Mouse (Mus musculus): Measurements from ENCODE around the gene Pdss2. TPM values are rescaled to one million over a fixed set of nuclear protein-coding genes. Genes with fewer than 3 reads are reported as not detected.

The Pdss2 gene
- polyA plus RNA-seq, 1 experiment from 2014 or later, result 15.1 TPM

DNA sequence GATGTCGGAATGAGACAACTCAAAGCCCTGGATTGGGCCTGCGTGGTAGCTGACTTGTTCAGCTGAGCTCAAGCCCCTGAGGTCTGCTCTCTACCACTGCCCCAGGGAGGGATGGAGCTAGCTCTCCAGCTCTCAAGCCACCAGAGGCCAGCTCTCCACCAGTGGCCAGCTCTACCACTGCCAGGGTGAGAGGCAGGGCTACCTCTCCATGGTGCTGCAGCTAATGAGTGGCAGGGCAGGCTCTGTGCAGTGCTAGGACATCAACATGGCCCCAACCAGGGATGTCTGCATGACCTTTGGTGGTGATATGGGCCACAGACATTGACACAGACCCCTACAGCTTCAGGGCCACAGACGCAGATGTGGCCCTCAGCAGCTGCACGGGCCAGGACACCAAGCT is 144.6 kb downstream of the Pdss2 start:
- no peaks in the 10 kb centered on the region for H3K4me1 ChIP-seq
- H3K4me2 ChIP-seq (replicated peaks), result no peak overlapping the region
- no peaks in the 10 kb centered on the region for H3K36me3 ChIP-seq
- no peak for ATAC-seq (replicated peaks)
- no peak overlapping the region for H3K27ac ChIP-seq (replicated peaks)
- no peak overlapping the region for H3K4me3 ChIP-seq
- no peaks in the 10 kb centered on the region for H3K27me3 ChIP-seq
- H3K9ac ChIP-seq (replicated peaks), result no peak overlapping the region
- H3K9me3 ChIP-seq, result no peaks in the 10 kb centered on the region
- 84% methylated on average over 4 of the region's 4 CpGs for WGBS

DNA sequence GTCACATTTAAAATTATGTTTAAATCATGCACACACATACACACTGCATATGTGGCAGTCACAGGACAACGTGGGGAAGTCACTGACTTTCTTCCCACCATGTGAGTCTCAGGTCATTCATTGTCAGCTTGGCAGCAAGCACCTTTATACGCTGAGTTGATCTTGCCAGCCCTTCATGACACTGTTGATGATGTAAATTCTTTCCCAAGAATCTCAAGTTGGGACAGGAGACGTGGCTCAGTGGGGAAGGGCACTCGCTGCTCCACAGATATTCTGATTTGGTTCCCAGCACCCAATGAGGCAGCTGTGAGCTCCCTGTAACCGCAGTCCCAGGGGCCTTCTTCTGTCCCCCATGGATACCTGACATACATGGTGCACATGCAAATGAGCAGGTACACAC is 147.3 kb downstream of the Pdss2 start:
- H3K4me2 ChIP-seq (replicated peaks), result no peak overlapping the region
- no peak for ATAC-seq (replicated peaks)
- no peaks in the 10 kb centered on the region for H3K27me3 ChIP-seq
- H3K4me1 ChIP-seq, result no peaks in the 10 kb centered on the region; the same call in 1 of the 2 replicates
- no peak overlapping the region for H3K27ac ChIP-seq (replicated peaks)
- H3K9ac ChIP-seq (replicated peaks), result no peak overlapping the region
- no peaks in the 10 kb centered on the region for H3K36me3 ChIP-seq
- no peaks in the 10 kb centered on the region for H3K9me3 ChIP-seq
- WGBS, result 91% methylated on average over 5 of the region's 5 CpGs
- H3K4me3 ChIP-seq, result no peak overlapping the region

DNA sequence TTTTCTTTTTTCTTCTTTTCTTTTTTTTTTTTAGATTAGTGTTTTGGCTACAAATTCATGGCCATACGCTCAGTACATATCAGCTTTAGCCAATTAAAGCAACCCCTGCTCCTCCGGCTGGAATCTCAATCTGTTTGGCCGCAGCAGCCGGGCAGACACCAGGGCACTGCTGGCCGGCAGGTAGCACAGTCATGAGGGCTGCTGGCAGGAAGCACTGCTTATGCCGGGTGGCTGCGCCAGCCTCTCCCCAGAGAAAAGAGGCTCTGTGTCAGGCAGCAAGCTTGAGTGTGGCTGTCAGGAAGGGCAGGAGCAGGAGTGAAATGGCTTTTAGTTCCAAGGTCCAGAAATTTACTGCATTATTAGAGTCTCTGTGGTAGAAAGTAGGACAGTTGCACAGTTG is 151.0 kb downstream of the Pdss2 start:
- Histone ChIP-seq H3K9me3 (no peaks in the 10 kb centered on the region), H3K4me3 (no peak overlapping the region), H3K27me3 (no peaks in the 10 kb centered on the region), H3K4me2 (replicated peaks) (no peak overlapping the region), H3K9ac (replicated peaks) (no peak overlapping the region), H3K36me3 (no peaks in the 10 kb centered on the region), H3K4me1 (no peaks in the 10 kb centered on the region; the same call in 1 of the 2 replicates), H3K27ac (replicated peaks) (no peak overlapping the region; the same call in 1 of the 2 replicates)
- no peak for ATAC-seq (replicated peaks)
- 72% methylated on average over 7 of the region's 7 CpGs for WGBS

DNA sequence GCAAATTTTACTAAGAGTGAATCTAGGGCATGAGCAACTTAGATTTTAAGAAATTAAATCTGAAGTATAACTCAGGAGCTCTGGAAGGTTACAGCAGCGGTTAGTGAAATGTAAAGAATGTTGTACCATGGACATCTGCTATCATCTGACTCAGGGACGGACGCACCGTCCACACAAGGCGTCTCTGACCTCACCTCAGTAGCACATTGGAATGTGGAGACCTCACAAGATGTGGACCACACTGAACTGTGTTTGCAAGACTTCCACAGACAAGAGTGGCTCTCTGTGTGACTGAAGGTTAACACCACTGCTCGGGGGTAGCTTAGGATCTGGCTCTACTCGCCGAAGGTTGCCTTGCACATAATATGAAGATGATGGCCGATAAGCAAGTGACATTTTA is 151.7 kb downstream of the Pdss2 start:
- no peak overlapping the region for H3K9ac ChIP-seq (replicated peaks)
- ATAC-seq (replicated peaks), result no peak
- no peak overlapping the region for H3K4me3 ChIP-seq
- no peak overlapping the region for H3K27ac ChIP-seq (replicated peaks)
- no peaks in the 10 kb centered on the region for H3K36me3 ChIP-seq
- H3K4me1 ChIP-seq, result no peaks in the 10 kb centered on the region; the same call in 1 of the 2 replicates
- H3K4me2 ChIP-seq (replicated peaks), result no peak overlapping the region
- 92% methylated on average over 9 of the region's 9 CpGs for WGBS
- no peaks in the 10 kb centered on the region for H3K9me3 ChIP-seq
- no peaks in the 10 kb centered on the region for H3K27me3 ChIP-seq

DNA sequence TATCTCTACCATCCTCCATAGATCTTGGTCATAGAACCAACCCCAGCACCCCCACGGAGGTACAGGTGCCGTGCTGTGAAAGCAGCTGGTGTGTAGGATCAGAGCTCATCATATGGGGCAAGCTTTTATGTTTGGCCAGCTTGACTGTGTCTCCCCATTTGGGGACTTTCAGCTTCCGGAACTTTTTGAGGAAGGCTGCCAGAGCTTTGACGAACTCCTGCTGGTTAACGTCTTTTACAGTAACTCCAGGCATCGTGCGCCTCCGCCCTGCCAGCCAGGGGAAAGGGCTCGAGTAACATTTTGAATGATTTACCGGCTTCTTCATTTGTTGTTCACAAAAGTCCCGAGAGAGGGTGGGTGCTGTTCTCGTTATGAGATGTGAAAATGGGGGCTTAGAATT is 152.4 kb downstream of the Pdss2 start:
- Histone ChIP-seq H3K4me2 (replicated peaks) (no peak overlapping the region), H3K36me3 (no peaks in the 10 kb centered on the region), H3K27ac (replicated peaks) (no peak overlapping the region), H3K27me3 (no peaks in the 10 kb centered on the region), H3K9ac (replicated peaks) (no peak overlapping the region), H3K4me3 (no peak overlapping the region), H3K4me1 (no peaks in the 10 kb centered on the region; the same call in 1 of the 2 replicates), H3K9me3 (no peaks in the 10 kb centered on the region)
- no peak for ATAC-seq (replicated peaks)
- WGBS, result 77% methylated on average over 12 of the region's 12 CpGs

DNA sequence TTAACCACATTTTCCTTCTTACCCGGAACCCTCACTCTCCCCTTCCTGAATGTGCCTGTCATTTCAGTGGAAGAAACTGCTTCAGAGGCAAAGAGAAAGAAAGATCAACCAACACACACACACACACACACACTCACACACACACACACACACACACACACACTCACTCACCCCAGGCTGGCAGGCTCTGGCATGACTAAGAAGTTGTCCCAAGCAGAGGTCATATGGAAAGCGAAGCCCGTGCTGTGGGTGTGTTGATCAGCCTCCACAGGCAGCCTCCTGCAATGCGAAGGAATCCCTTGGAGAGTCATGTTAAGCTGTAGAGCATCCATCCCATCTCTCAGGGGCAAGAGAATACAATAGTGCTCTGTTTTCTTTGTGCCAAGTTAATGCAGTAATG is 154.0 kb downstream of the Pdss2 start:
- Histone ChIP-seq H3K27ac (replicated peaks) (no peak overlapping the region), H3K4me2 (replicated peaks) (no peak overlapping the region), H3K9ac (replicated peaks) (no peak overlapping the region), H3K36me3 (no peaks in the 10 kb centered on the region), H3K4me3 (no peak overlapping the region), H3K9me3 (no peaks in the 10 kb centered on the region), H3K27me3 (no peaks in the 10 kb centered on the region), H3K4me1 (peaks cover 3% of the 10 kb centered on the region; the same call in 1 of the 2 replicates)
- ATAC-seq (replicated peaks), result no peak
- WGBS, result 76% methylated on average over 4 of the region's 4 CpGs

DNA sequence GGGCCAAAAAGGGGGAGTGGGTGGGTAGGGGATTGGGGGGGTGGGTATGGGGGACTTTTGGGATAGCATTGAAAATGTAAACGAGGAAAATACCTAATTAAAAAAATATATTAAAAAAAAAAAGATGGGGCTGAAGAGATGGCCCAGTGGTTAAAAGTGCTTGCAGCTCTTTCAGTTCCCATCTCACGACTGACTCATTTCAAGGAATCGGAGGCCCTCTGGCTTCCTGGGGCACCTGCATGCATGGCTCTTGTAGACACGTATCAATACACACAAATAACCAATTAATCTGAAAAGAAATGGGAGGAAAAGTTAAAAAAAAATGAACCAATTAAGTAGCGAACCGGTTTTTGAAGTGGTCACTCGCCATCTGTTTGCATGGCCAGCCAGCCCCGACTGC is 155.5 kb downstream of the Pdss2 start:
- Histone ChIP-seq H3K36me3 (no peaks in the 10 kb centered on the region), H3K4me3 (no peak overlapping the region), H3K27ac (replicated peaks) (no peak overlapping the region), H3K4me2 (replicated peaks) (no peak overlapping the region), H3K27me3 (no peaks in the 10 kb centered on the region), H3K9ac (replicated peaks) (no peak overlapping the region), H3K9me3 (no peaks in the 10 kb centered on the region), H3K4me1 (peaks cover 3% of the 10 kb centered on the region; the same call in 1 of the 2 replicates)
- no peak for ATAC-seq (replicated peaks)
- WGBS, result 69% methylated on average over 8 of the region's 8 CpGs

DNA sequence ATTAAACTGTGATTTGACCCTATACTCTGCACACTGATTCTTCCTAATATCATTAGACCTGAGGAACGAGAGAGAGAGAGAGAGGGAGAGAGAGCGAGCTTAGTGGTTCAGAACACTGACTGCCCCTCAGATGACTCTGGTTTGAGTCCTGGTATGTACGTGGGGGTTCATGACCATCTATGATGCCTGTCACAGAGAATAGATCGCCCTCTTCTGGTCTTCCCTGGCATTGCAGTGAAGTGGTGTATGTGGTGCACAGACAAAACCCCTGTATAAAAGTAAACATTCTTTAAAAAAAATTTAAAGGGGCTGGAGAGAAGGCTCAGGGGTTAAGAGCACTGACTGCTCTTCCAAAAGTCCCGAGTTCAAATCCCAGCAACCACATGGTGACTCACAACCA is 157.0 kb downstream of the Pdss2 start:
- Histone ChIP-seq H3K4me2 (replicated peaks) (no peak overlapping the region), H3K36me3 (no peaks in the 10 kb centered on the region), H3K9me3 (no peaks in the 10 kb centered on the region), H3K27ac (replicated peaks) (no peak overlapping the region), H3K4me3 (no peak overlapping the region), H3K27me3 (no peaks in the 10 kb centered on the region), H3K9ac (replicated peaks) (no peak overlapping the region), H3K4me1 (0 out of 2 replicates have a peak, but pooled peaks cover 3% of the 10 kb centered on the region)
- WGBS, result 44% methylated on average over 5 of the region's 5 CpGs
- no peak for ATAC-seq (replicated peaks)

DNA sequence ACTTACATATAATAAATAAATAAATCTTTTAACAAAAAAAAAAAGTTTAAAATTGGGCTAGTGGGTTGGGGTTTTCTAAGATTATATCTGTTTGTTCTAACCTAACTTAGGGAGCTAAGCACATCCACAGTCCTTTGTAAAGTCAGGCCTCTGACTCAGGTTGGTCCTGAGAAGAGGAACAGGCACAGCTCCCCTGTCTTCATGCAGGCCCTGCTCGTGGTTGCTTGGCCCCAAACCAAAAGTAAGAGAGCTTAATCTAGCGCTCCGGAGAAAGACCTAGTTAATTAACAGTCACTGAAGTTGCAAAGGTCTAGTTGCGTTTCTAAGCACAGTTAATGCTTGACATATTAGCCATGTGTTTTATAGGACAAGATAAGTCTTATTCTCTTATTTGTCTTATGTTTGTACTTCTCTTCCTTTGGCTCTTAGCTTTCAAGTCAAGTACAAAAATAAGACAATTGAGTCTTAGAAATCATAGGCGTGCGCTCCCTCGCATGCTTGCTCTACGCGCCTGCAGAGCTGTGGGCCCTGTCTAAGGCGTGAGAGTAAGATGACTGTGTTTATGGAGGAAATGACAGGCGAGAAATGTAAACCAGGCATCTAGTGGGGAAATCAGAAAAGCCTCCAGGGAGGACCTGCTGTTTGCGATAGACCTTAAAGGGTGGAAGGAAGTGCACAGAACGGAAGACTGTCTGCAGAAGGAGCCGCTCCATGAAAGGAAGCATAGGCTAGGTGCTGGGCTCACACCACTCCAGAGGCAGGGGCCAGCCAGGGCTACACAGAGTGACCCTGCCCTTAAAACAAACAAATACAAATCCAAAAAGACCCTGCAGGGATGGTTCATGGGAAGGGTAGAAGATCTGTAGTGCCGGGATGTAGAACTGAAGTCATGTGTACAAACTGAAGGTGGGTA is 157.7 kb downstream of the Pdss2 start:
- Histone ChIP-seq H3K4me1 (0 out of 2 replicates have a peak, but pooled peaks cover 3% of the 10 kb centered on the region), H3K4me2 (replicated peaks) (no peak overlapping the region), H3K27me3 (no peaks in the 10 kb centered on the region), H3K27ac (replicated peaks) (no peak overlapping the region), H3K4me3 (no peak overlapping the region), H3K36me3 (no peaks in the 10 kb centered on the region), H3K9ac (replicated peaks) (no peak overlapping the region), H3K9me3 (no peaks in the 10 kb centered on the region)
- ATAC-seq (replicated peaks), result no peak
- WGBS, result 74% methylated on average over 15 of the region's 15 CpGs

DNA sequence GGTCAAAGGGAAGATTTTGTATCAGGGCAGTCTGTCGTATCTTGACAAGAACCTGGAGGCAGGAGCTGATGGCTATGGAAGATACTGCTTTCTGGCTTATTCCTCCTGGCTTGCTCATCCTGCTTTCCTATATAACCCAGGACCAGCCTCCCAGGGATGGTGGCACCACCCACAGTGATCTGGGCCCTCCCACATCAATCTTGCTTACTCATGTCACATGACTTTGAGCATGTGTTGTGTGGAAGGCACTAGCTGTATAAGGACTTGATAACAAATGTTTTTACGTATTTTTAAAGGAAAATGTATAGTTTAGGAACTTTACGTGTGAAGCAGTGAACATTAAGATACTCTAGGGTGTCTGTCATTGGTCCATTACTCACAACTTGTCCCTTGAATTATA is 161.4 kb downstream of the Pdss2 start:
- 94% methylated on average over 3 of the region's 3 CpGs for WGBS
- Histone ChIP-seq H3K9me3 (no peaks in the 10 kb centered on the region), H3K36me3 (no peaks in the 10 kb centered on the region), H3K9ac (replicated peaks) (no peak overlapping the region), H3K4me3 (no peak overlapping the region), H3K4me1 (0 out of 2 replicates have a peak, but pooled peaks cover 3% of the 10 kb centered on the region), H3K27me3 (no peaks in the 10 kb centered on the region), H3K27ac (replicated peaks) (no peak overlapping the region), H3K4me2 (replicated peaks) (no peak overlapping the region)
- no peak for ATAC-seq (replicated peaks)

DNA sequence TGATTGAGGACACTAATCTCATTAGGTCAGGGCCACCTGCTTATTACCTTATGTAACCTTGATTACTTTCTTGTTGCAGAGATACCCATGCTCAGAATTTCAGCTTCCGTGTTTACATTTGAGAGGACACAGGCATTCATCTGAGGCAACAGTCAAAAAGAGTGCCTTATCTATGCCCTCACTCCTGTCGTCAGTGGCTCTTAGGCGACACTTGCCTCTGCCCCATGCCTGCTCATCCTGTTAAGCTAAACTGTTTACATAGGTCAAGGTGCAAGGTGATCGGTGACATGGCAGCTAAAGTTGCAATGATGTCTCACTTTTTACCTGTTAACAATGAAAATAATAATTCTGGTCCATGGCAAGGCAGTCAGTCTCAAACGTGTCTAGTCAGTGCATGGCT is 163.3 kb downstream of the Pdss2 start:
- Histone ChIP-seq H3K4me2 (replicated peaks) (no peak overlapping the region), H3K36me3 (no peaks in the 10 kb centered on the region), H3K9me3 (no peaks in the 10 kb centered on the region), H3K9ac (replicated peaks) (no peak overlapping the region), H3K4me3 (no peak overlapping the region), H3K27ac (replicated peaks) (no peak overlapping the region), H3K27me3 (no peaks in the 10 kb centered on the region), H3K4me1 (no peaks in the 10 kb centered on the region)
- 91% methylated on average over 5 of the region's 5 CpGs for WGBS
- ATAC-seq (replicated peaks), result no peak

DNA sequence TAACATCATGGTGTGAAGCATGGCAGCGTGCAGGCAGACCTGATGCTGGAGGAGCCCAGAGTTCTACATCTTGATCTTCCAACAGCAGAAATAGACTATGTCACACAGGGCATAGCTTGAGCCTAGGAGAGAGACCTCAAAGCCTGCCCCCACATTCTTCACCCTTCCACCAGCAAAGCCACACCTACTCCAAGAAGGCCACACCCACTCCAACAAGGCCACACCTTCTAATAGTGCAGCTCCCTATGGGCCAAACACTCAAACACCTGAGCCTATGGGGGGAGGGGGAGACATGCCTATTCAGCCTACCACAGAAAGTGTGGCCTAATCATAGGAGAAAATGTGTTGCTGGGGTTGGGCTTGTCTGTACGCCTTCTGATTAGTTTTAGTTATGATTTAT is 171.6 kb downstream of the Pdss2 start:
- Histone ChIP-seq H3K36me3 (0 out of 2 replicates have a peak, but pooled peaks cover 2% of the 10 kb centered on the region), H3K27ac (replicated peaks) (no peak overlapping the region), H3K4me1 (no peaks in the 10 kb centered on the region), H3K4me3 (no peak overlapping the region), H3K9ac (replicated peaks) (no peak overlapping the region), H3K4me2 (replicated peaks) (no peak overlapping the region), H3K9me3 (no peaks in the 10 kb centered on the region), H3K27me3 (no peaks in the 10 kb centered on the region)
- WGBS, result 95% methylated on average over 2 of the region's 2 CpGs
- no peak for ATAC-seq (replicated peaks)

All from forebrain, embryonic 15.5 days (tissue).